Mouse (Mus musculus) forebrain, embryonic 10.5 days (tissue): Measurements from ENCODE around the gene Col20a1. TPM values are rescaled to one million over a fixed set of nuclear protein-coding genes. Genes with fewer than 3 reads are reported as not detected.

ENCODE experiments used
- DNase-seq: peaks from one replicate; pipeline ENCODE4 v3.0.0-alpha.2; 2017; ENCODE audit warnings: low spot score; ENCODE audit errors: extremely low spot score
- H3K27ac ChIP-seq: fragments of 300-500 bp; sonication (generic); 2 replicates; pipeline ENCODE4 v1.5.1; 2016; ENCODE audit warnings: mild to moderate bottlenecking
- H3K27me3 ChIP-seq: fragments of 300-500 bp; sonication (generic); 2 replicates; pipeline ENCODE4 v1.6.1; 2016; ENCODE audit warnings: mild to moderate bottlenecking; ENCODE audit not compliant: poor library complexity, severe bottlenecking
- H3K36me3 ChIP-seq: fragments of 300-500 bp; sonication (generic); replicated peaks from 2 replicates; pipeline ENCODE4 v1.6.1; 2016; ENCODE audit warnings: mild to moderate bottlenecking, moderate library complexity
- H3K4me1 ChIP-seq: fragments of 300-500 bp; sonication (generic); 2 replicates; pipeline ENCODE4 v1.6.1; 2016
- H3K4me3 ChIP-seq: fragments of 300-500 bp; sonication (generic); 2 replicates; pipeline ENCODE4 v1.5.1; 2016; ENCODE audit warnings: mild to moderate bottlenecking, moderate library complexity
- H3K9me3 ChIP-seq: fragments of 300-500 bp; sonication (generic); 2 replicates; pipeline ENCODE4 v1.6.1; 2016; ENCODE audit warnings: mild to moderate bottlenecking, moderate library complexity
- WGBS: fragments of 180-500 bp; shearing (Covaris S2); methylation state at CpG from one replicate; pipeline ENCODE4 v1.1.7; 2016; 5-methylcytosine and 5-hydroxymethylcytosine counted together
- polyA plus RNA-seq: library from polyadenylated mRNA; unstranded; fragments of >200 nt; fragmentation: Nextera tagmentation; extraction: Ambion mirVana; gene quantifications from 2 replicates; pipeline ENCODE4 v1.2.1, GENCODE M21; 2016

The Col20a1 gene
- polyA plus RNA-seq, 1 experiment from 2014 or later, result 0.07 TPM

GRCm38 (mm10) chr2:181048986-181049385 is 62.7 kb downstream of the Col20a1 start:
- DNase-seq, result no peak
- WGBS, result 89% methylated on average over 9 of the region's 9 CpGs

GRCm38 (mm10) chr2:181052171-181052570 is 65.8 kb downstream of the Col20a1 start:
- Histone ChIP-seq H3K9me3 (no peaks in the 10 kb centered on the region), H3K27me3 (peaks cover 7% of the 10 kb centered on the region; the same call in 1 of the 2 replicates), H3K4me3 (no peak overlapping the region), H3K27ac (no peak overlapping the region), H3K4me1 (peaks cover 6% of the 10 kb centered on the region), H3K36me3 (no peaks in the 10 kb centered on the region)
- no peak for DNase-seq
- 95% methylated on average over 1 of the region's 1 CpGs for WGBS

More at GRCm38 (mm10) chr2:181048986-181049385, 62.7 kb downstream of the Col20a1 start:
- Histone ChIP-seq H3K9me3 (no peaks in the 10 kb centered on the region), H3K27ac (no peak overlapping the region), H3K36me3 (no peaks in the 10 kb centered on the region), H3K4me1 (peaks cover 14% of the 10 kb centered on the region), H3K4me3 (no peak overlapping the region), H3K27me3 (peaks cover 7% of the 10 kb centered on the region; the same call in 1 of the 2 replicates)

- no peaks in the 10 kb centered on the region for H3K36me3 ChIP-seq
- peak overlapping the region; percentile 51; the same call in 1 of the 2 replicates for H3K27ac ChIP-seq
- 73% methylated on average over 8 of the region's 8 CpGs for WGBS
- H3K4me3 ChIP-seq, result no peak overlapping the region
- H3K9me3 ChIP-seq, result no peaks in the 10 kb centered on the region
- no peaks in the 10 kb centered on the region for H3K27me3 ChIP-seq
- DNase-seq, result no peak
- H3K4me1 ChIP-seq, result peaks cover 18% of the 10 kb centered on the region
These were observed 71.0 kb downstream of the Col20a1 start for GRCm38 (mm10) chr2:181057341-181057740.

- 72% methylated on average over 3 of the region's 3 CpGs for WGBS
- Histone ChIP-seq H3K4me3 (no peak overlapping the region), H3K4me1 (peaks cover 18% of the 10 kb centered on the region), H3K27me3 (no peaks in the 10 kb centered on the region), H3K27ac (peak overlapping the region; percentile 2; the same call in 1 of the 2 replicates), H3K36me3 (no peaks in the 10 kb centered on the region), H3K9me3 (no peaks in the 10 kb centered on the region)
- DNase-seq, result no peak
These were observed 71.9 kb downstream of the Col20a1 start for GRCm38 (mm10) chr2:181058193-181058592.

GRCm38 (mm10) chr2:181060127-181060526 is 73.8 kb downstream of the Col20a1 start:
- Histone ChIP-seq H3K4me3 (no peak overlapping the region), H3K27me3 (no peaks in the 10 kb centered on the region), H3K36me3 (no peaks in the 10 kb centered on the region), H3K9me3 (no peaks in the 10 kb centered on the region), H3K4me1 (peaks cover 18% of the 10 kb centered on the region), H3K27ac (no peak overlapping the region)
- WGBS, result 28% methylated on average over 5 of the region's 5 CpGs
- DNase-seq, result peak; percentile 77

- no peaks in the 10 kb centered on the region for H3K36me3 ChIP-seq
- H3K4me3 ChIP-seq, result no peak overlapping the region
- no peak overlapping the region for H3K27ac ChIP-seq
- no peaks in the 10 kb centered on the region for H3K9me3 ChIP-seq
- no peaks in the 10 kb centered on the region for H3K27me3 ChIP-seq
- DNase-seq, result no peak
- no peaks in the 10 kb centered on the region for H3K4me1 ChIP-seq
- WGBS, result 72% methylated on average over 4 of the region's 4 CpGs
These were observed 79.5 kb downstream of the Col20a1 start for GRCm38 (mm10) chr2:181065827-181066226.

Other genes starting within 250 kb of the Col20a1 start
- 0.43 and 0.47 TPM in 2 replicates for gene Bhlhe23, start 209.6 kb upstream of the Col20a1 start, polyA plus RNA-seq
- gene Ythdf1, start 65.6 kb upstream of the Col20a1 start, polyA plus RNA-seq, result 47.4 and 56.6 TPM in 2 replicates
- gene Birc7, start 57.5 kb upstream of the Col20a1 start, polyA plus RNA-seq, result 0.54 and 0.56 TPM in 2 replicates
- gene Nkain4, start 31.8 kb upstream of the Col20a1 start, polyA plus RNA-seq, result 19.7 and 27.0 TPM in 2 replicates
- 79.5 and 80.3 TPM in 2 replicates for gene Arfgap1, start 19.3 kb upstream of the Col20a1 start, polyA plus RNA-seq
- 5.7 and 5.8 TPM in 2 replicates for gene Chrna4, start 57.0 kb downstream of the Col20a1 start, polyA plus RNA-seq
- 2.9 and 3.8 TPM in 2 replicates for gene Kcnq2, start 148.8 kb downstream of the Col20a1 start, polyA plus RNA-seq
- gene Eef1a2, start 170.5 kb downstream of the Col20a1 start, polyA plus RNA-seq, result 0.07 and 0.15 TPM in 2 replicates
- gene Ppdpf, start 200.7 kb downstream of the Col20a1 start, polyA plus RNA-seq, result 387 and 397 TPM in 2 replicates
- not detected in 2 replicates for gene Ptk6, start 216.3 kb downstream of the Col20a1 start, polyA plus RNA-seq
- gene Srms, start 226.7 kb downstream of the Col20a1 start, polyA plus RNA-seq, result 0.12 and 0.15 TPM in 2 replicates
- 0.47 and 0.68 TPM in 2 replicates for gene Fndc11, start 233.5 kb downstream of the Col20a1 start, polyA plus RNA-seq